Mouse (Mus musculus): Measurements from ENCODE around the gene Nat8.
A peak's percentile ranks its signal among the peaks of the same experiment; 100 is the strongest.
"Not testable (repeated sequence)": the region's sequence is repeated elsewhere in the genome, so short reads cannot be mapped to it uniquely, and the experiment has no call there.

Nat8 gene

GRCm38 (mm10) chr6:85836098-85836497 is 4.2 kb upstream of the Nat8 start:
- DNase-seq (ENCODE audit: low spot score in 2 of 2): not testable (repeated sequence)

DNA sequence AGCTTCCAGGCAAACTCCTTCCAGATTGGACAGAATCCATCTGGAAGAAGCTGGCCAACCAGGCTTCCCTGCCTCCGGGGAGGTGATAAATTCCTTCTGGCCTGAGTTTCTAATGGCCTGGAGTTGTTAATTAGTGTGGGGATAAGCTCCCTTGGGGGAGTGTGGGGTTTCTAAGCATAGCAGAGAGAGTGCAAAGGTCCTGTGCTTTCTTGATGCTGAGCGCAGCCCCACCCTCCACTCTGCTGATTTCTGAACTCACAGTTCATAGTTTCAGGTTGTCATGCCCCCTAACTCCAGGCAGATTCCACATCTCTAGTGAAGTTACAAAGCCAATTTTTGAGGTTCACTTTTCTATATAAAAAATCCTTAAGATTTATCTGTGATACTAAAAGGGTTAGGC is 3.2 kb upstream of the Nat8 start:
- DNase-seq (ENCODE audit: low spot score in 2 of 2): not testable (repeated sequence)

DNA sequence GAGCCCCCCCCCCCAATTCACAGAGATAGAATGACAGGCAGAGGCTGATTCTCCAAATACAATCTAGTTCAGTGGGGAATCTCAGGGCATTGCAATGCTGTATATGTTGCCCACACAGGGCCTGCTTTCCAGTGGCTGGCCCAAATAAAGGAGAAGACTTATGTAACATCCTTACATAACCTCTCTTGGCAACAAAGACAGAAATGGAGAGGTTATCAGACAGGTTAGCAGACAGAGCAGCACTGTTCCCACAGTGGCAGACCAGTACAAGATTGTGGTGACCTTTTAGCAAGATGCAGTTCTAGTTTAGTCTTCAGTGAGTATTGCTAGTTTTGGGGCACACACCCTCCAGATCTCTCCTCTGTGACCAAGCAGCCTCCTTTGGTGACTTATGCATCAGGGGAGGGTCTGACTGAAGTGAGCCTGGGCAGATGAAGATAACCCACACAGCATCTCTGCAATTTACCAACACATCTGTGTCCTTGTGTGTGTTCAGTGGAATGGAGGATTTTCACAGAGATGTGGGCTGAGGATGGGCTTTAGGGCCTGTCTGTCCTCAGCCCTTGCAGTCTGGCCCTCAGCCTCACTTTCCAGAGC is 2.7 kb upstream of the Nat8 start:
- DNase-seq (ENCODE audit: low spot score in 2 of 2): not testable (repeated sequence)

- DNase-seq (ENCODE audit: low spot score in 2 of 2): no peak
Measured at GRCm38 (mm10) chr6:85829462-85829861, 2.4 kb downstream of the Nat8 start.

GRCm38 (mm10) chr6:85825886-85826285 is 6.0 kb downstream of the Nat8 start:
- DNase-seq (ENCODE audit: low spot score in 2 of 2): no peak

DNA sequence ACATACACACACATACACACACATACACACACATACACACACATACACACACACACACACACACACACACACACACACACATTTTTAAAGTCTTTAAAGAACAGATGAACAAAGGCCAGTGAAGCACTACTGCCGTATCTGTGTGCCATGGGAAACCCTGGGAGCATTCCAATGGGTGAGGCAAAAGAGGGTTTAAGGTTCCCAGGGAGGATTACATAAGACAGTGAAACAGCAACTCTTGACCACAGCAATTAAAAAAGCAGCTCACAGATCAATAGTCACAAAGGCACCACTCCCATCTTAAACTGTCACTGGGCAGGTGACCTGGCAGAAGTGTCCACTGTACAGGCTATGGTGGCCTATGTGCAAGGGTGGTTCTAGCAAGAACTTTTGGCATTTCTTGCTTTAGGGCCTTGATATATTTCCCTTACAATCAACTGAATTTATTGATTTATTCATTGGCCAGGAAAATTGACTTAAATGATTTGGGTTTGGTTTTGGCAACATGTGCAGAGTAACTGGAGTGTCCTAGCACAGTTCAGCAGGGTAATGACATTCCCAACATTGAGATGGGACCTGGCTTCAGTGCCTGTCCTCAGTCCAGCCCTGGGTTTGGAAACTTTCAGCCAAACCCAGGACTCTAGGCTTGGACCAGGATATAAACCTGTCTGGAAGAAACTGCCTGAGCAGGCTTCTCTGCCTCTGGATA is 8.3 kb downstream of the Nat8 start:
- DNase-seq (ENCODE audit: low spot score in 2 of 2): no peak

DNA sequence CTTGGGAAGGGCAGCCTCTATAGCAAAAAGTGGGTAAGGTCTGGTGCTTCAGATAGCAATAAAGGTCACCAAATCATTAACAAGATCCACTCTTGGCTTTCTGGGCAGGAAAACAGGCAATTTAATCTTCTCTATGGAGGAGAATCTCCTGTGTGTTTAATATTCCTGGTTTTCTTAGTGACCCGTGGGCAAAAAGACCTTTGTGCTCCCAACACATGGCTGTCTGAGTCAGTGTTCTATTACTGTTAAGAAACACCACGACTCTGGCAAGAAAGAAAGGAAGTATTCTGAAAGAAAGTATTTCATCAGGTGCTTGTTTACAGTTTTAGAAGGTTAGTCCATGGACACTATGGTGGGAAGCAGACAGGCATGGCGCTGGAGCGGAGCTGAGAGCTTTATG is 9.6 kb downstream of the Nat8 start:
- DNase-seq (ENCODE audit: low spot score in 2 of 2): no peak

GRCm38 (mm10) chr6:85820837-85821236 is 11.0 kb downstream of the Nat8 start, which contains the start of the genes Nat8f6 and Nat8f5:
Nat8f6 (minus strand) TSS chr6:85820954.
Nat8f5 (minus strand) TSS chr6:85820972.
- no peak for DNase-seq (ENCODE audit: low spot score in 2 of 2)

GRCm38 (mm10) chr6:85818338-85818737 is 13.5 kb downstream of the Nat8 start:
- DNase-seq (ENCODE audit: low spot score in 2 of 2): no peak

DNA sequence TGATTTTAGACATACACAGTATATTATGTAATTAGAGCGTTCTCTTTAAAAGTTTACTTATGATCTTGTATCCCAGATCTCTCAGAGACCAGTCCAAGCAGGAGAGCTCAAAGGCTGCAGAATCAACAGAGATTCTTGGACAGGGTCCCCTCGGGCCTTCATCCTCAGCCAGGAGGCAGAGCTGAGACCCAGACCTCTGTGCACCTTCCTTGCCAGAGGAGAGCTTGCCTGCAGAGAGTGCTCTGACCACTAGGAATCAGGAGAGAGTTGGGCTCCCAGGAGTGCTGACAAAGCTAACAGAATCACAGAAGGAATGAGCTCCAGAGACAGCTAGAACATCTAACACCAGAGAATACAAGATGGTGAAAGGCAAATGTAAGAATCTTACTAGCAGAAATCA is 18.5 kb downstream of the Nat8 start:
- DNase-seq (ENCODE audit: low spot score in 2 of 2): no peak

DNA sequence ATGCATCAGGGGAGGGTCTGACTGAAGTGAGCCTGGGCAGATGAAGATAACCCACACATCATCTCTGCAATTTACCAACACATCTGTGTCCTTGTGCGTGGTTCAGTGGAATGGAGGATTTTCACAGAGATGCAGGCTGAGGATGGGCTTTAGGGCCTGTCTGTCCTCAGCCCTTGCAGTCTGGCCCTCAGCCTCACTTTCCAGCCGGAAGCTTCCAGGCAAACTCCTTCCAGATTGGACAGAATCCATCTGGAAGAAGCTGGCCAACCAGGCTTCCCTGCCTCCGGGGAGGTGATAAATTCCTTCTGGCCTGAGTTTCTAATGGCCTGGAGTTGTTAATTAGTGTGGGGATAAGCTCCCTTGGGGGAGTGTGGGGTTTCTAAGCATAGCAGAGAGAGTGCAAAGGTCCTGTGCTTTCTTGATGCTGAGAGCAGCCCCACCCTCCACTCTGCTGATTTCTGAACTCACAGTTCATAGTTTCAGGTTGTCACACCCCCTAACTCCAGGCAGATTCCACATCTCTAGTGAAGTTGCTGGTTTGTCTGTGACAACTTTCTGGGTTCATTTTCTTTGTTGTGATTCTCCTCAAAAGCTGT is 20.8 kb downstream of the Nat8 start:
- DNase-seq (ENCODE audit: low spot score in 2 of 2): not testable (repeated sequence)

DNA sequence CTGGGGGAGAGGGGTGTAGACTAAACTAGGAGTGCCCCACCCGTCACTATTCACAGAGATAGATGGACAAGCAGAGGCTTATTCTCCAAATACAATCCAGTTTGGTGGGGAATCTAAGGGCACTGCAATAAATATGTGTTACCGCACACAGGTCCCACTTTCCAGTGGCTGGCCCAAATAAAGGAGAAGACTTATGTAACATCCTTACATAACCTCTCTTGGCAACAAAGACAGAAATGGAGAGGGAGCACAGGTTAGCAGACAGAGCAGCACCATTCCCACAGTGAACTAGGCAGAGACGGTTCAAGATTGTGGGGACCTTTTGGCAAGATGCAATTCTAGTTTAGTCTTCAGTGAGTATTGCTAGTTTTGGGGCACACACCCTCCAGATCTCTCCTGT is 21.4 kb downstream of the Nat8 start:
- DNase-seq (ENCODE audit: low spot score in 2 of 2): not testable (repeated sequence)

DNA sequence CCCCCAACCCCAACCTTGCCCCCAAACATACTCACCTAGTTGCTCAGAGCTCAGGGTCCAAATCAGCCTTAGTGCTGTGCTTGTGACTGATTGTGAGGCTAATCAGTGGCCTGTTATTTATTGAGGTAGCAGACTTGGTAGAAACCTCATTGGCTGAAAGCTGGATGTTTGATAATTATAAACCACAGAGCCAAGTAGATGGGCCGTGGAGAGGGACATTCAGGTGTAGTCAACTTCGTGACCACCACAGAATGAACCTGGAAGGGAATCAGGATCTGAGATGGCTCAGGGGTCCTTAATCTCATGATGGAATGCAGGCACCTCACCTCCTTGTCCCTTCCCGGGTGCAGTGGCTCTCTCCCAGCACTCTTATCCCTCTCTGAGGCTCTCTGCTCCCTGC is 22.1 kb downstream of the Nat8 start:
- DNase-seq (ENCODE audit: low spot score in 2 of 2): not testable (repeated sequence)

DNA sequence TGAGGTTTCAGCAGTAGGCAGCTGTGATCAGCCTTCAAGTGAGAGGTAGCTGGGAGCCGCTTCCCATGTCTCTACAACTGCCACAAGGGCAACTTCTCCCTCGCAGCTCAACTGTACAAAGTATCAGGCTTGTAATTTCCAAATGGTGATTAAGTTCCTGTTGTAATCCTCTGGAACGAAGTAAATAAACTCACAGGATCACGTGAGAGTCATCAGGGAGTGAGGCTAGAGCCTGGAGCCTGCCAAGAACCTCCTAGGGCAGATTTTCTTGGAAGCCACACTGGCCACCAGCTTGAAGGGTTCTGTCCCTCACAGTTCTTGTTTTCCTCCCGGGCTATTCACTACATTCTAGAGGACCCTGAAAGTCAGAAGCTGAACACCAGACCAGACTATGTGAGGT is 28.7 kb downstream of the Nat8 start:
- DNase-seq (ENCODE audit: low spot score in 2 of 2): peak in 1 of 2 experiments; percentile 12
